Mouse (Mus musculus) cerebellum, adult 2 months (tissue): ENCODE data around the gene Gm20379. TPM values are rescaled to one million over a fixed set of nuclear protein-coding genes. Genes with fewer than 3 reads are reported as not detected.
A peak's percentile ranks its signal among the peaks of the same experiment; 100 is the strongest.

Experiments used
- DNase-seq, 2 experiments: peaks; one replicate each; pipeline ENCODE4 v3.0.0; 2021
- H3K27ac ChIP-seq: fragments of 200-500 bp; 2 replicates; pipeline ENCODE4 v1.5.1; 2012; ENCODE audit warnings: low read length, control low read depth, inconsistent platforms; ENCODE audit not compliant: insufficient read depth
- H3K27me3 ChIP-seq: fragments of 200-500 bp; 2 replicates; pipeline ENCODE4 v1.6.1; 2012; ENCODE audit warnings: inconsistent platforms, mild to moderate bottlenecking, low read length, moderate library complexity; ENCODE audit not compliant: control insufficient read depth, insufficient read depth
- H3K4me1 ChIP-seq: fragments of 200-500 bp; 2 replicates; pipeline ENCODE4 v1.6.1; 2011; ENCODE audit warnings: low read length; ENCODE audit not compliant: control insufficient read depth, insufficient read depth
- H3K4me3 ChIP-seq: fragments of 200-500 bp; replicated peaks from 2 replicates; pipeline ENCODE3; 2011; ENCODE audit warnings: mild to moderate bottlenecking, low read depth, low read length, control low read depth; ENCODE audit not compliant: insufficient read depth
- CTCF ChIP-seq: fragments of 200-500 bp; IDR thresholded peaks from 2 replicates; pipeline ENCODE4 v1.5.1; 2011; ENCODE audit warnings: low read depth, mild to moderate bottlenecking, control low read depth, low read length, moderate library complexity, borderline replicate concordance; ENCODE audit not compliant: insufficient read depth
- POLR2A ChIP-seq: fragments of 200-500 bp; IDR thresholded peaks from 2 replicates; pipeline ENCODE4 v1.6.1; 2011; ENCODE audit warnings: low read length, control low read depth, borderline replicate concordance; ENCODE audit not compliant: insufficient read depth
- WGBS: fragments of 180-500 bp; shearing (Covaris S2); methylation state at CpG from one replicate; pipeline ENCODE4 v1.1.7; 2018; 5-methylcytosine and 5-hydroxymethylcytosine counted together
- polyA plus RNA-seq: library from polyadenylated mRNA; depleted of rRNA; stranded (reverse); fragments of >200 nt; gene quantifications from 2 replicates; pipeline ENCODE4 v1.2.3, GENCODE M21; 2012; rRNA removed

Gm20379 gene
- polyA plus RNA-seq, 1 experiment, result not detected

DNA sequence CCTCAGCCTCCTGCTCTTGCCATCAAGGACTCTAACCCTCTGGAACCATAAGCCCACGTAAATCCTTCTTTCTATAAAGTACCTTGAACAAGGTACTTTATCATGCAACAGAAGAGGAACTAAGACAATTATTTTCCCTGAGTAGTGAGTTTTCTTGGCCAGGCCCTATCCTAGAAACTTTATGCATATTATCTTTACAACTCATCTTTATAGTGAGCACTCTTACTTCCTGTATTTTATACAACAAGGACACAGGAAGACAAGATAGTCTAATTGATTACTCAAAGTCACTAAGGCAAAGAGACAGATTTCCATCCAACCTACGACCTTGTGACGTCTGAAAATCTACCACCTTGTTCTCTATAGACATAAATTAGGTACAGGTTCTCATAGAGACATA, 34.0 kb downstream of the Gm20379 start:
- H3K4me3 ChIP-seq, result no peak overlapping the region
- DNase-seq, result no peak
- TF ChIP-seq POLR2A, result no peak
- TF ChIP-seq CTCF, result no peak
- no peaks in the 10 kb centered on the region; the same call in 1 of the 2 replicates for H3K4me1 ChIP-seq
- WGBS, result 92% methylated on average over 3 of the region's 3 CpGs
- H3K27ac ChIP-seq, result no peak overlapping the region
- H3K27me3 ChIP-seq, result no peaks in the 10 kb centered on the region

DNA sequence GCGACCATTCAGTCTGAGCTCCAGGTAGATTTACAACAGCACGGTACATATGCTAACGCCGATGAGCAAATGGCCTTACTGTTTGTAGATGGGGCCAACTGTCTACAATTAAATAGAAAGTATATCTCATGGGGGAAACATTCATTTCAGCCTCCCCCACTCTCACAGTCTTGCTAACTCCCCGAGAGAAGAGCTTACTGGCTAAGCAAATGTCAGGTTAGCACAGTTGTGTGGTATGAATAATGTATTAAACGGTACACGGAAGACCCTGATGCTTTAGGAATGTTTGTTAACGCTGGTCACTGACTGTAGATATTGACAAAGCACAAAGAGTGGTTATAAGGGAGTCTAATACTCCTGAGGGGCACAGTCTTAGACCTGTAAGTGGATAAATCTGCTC, 38.3 kb downstream of the Gm20379 start:
- DNase-seq, result no peak
- H3K27me3 ChIP-seq, result no peaks in the 10 kb centered on the region
- H3K27ac ChIP-seq, result no peak overlapping the region
- no peaks in the 10 kb centered on the region; the same call in 1 of the 2 replicates for H3K4me1 ChIP-seq
- no peak overlapping the region for H3K4me3 ChIP-seq
- WGBS, result 90% methylated on average over 8 of the region's 8 CpGs
- no peak for TF ChIP-seq CTCF

GRCm38 (mm10) chr13:92346338-92346737, 40.6 kb downstream of the Gm20379 start:
- Histone ChIP-seq H3K4me3 (no peak overlapping the region), H3K27ac (no peak overlapping the region), H3K4me1 (no peaks in the 10 kb centered on the region; the same call in 1 of the 2 replicates), H3K27me3 (no peaks in the 10 kb centered on the region)
- no peak for DNase-seq
- WGBS, result 77% methylated on average over 5 of the region's 5 CpGs
- TF ChIP-seq CTCF (no peak), POLR2A (no peak)

- no peak for DNase-seq
- 81% methylated on average over 6 of the region's 6 CpGs for WGBS
- TF ChIP-seq CTCF (no peak), POLR2A (no peak)
Measured at GRCm38 (mm10) chr13:92351100-92351499, 45.3 kb downstream of the Gm20379 start.

DNA sequence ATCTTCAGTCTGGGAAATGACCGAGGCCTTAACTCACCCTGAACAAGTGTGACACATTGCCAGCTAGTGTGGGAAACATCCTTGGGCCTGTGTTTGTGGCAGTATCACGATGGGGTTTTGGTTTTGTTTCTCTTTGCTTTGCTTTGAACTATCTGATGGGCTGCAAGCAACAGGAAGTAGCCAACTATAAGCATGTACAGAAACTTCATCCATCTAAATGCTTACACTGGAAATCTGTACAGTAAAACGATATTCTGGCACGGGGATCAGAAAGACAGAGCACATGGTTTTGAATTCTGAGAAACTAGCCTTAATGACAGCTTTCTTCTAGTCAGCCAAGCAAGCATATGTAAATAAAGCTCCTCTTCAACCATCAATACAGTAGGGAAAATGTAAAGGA, 48.2 kb downstream of the Gm20379 start:
- no peak overlapping the region for H3K27ac ChIP-seq
- whole genome bisulfite sequencing, result 1% methylated on average over 4 of the region's 4 CpGs
- TF ChIP-seq CTCF, result no peak
- H3K27me3 ChIP-seq, result no peaks in the 10 kb centered on the region
- peaks cover 6% of the 10 kb centered on the region for H3K4me1 ChIP-seq
- peak overlapping the region; percentile 77 for H3K4me3 ChIP-seq
- no peak for DNase-seq

More at GRCm38 (mm10) chr13:92351100-92351499, 45.3 kb downstream of the Gm20379 start:
- no peak overlapping the region for H3K4me3 ChIP-seq
- no peaks in the 10 kb centered on the region for H3K27me3 ChIP-seq
- H3K4me1 ChIP-seq, result peaks cover 6% of the 10 kb centered on the region
- no peak overlapping the region for H3K27ac ChIP-seq

GRCm38 (mm10) chr13:92354456-92355271, 48.9 kb downstream of the Gm20379 start, which contains the start of the genes Dhfr and Msh3:
Dhfr (plus strand) TSS chr13:92354726.
Msh3 (minus strand) TSS chr13:92355003.
- peak; percentile 93 for TF ChIP-seq POLR2A
- peak; percentile 71 for TF ChIP-seq CTCF
- Histone ChIP-seq H3K27ac (peak within 1 kb of the TSS; percentile 59), H3K27me3 (no peaks in the 10 kb centered on the region), H3K4me1 (peaks cover 6% of the 10 kb centered on the region), H3K4me3 (peak within 1 kb of the TSS; percentile 82)
- WGBS, result under 1% methylated on average over 74 of the region's 76 CpGs
- peak; percentile 97 to 99 for DNase-seq

- H3K27me3 ChIP-seq, result no peaks in the 10 kb centered on the region
- peak overlapping the region; percentile 82 for H3K4me3 ChIP-seq
- peaks cover 6% of the 10 kb centered on the region for H3K4me1 ChIP-seq
- no peak for TF ChIP-seq CTCF
- no peak for TF ChIP-seq POLR2A
- DNase-seq, result no peak
- WGBS, result under 1% methylated on average over 24 of the region's 24 CpGs
- no peak overlapping the region for H3K27ac ChIP-seq
Measured at GRCm38 (mm10) chr13:92355272-92355643, 49.5 kb downstream of the Gm20379 start.

GRCm38 (mm10) chr13:92356376-92356775, 50.6 kb downstream of the Gm20379 start:
- no peak for TF ChIP-seq CTCF
- no peak for TF ChIP-seq POLR2A
- peaks cover 6% of the 10 kb centered on the region for H3K4me1 ChIP-seq
- H3K27ac ChIP-seq, result no peak overlapping the region
- peak in 1 of 2 experiments; percentile 10 for DNase-seq
- no peak overlapping the region for H3K4me3 ChIP-seq
- 62% methylated on average over 7 of the region's 7 CpGs for WGBS
- no peaks in the 10 kb centered on the region for H3K27me3 ChIP-seq

Other genes with a start within 250 kb of the Gm20379 start
- 16.3 and 19.7 TPM in 2 replicates for gene Rasgrf2, start 174.3 kb upstream of the Gm20379 start, polyA plus RNA-seq
- 2.8 TPM in 2 replicates for gene Dhfr, start 48.7 kb downstream of the Gm20379 start, polyA plus RNA-seq
- 23.7 and 25.1 TPM in 2 replicates for gene Msh3, start 49.0 kb downstream of the Gm20379 start, polyA plus RNA-seq
- 22.4 and 23.9 TPM in 2 replicates for gene Ankrd34b, start 119.9 kb downstream of the Gm20379 start, polyA plus RNA-seq
- 7.4 and 8.0 TPM in 2 replicates for gene Fam151b, start 178.0 kb downstream of the Gm20379 start, polyA plus RNA-seq
- 13.6 and 15.0 TPM in 2 replicates for gene Zfyve16, start 224.9 kb downstream of the Gm20379 start, polyA plus RNA-seq